15 mouse cellular contexts compared by ENCODE assay signal in genomic region chr8:127175160-127175836, GRCm38 (mm10).
"Had no signal": no experiment of that assay in that cellular context is flagged by ENCODE, and none has a peak within 500 bp of the region (broad histone marks: within the 10 kb centered on the region; RNA-seq: fewer than 3 reads in every experiment).

No protein-coding gene starts in this region.

- H3K9me3 ChIP-seq: neural tube, embryonic 12.5 days; neural tube, embryonic 13.5 days; neural tube, embryonic 15.5 days; stomach, embryonic 15.5 days had no signal

- H3K4me1 ChIP-seq: neural tube, embryonic 12.5 days; neural tube, embryonic 13.5 days; neural tube, embryonic 15.5 days had no signal

- H3K4me3 ChIP-seq: neural tube, embryonic 12.5 days; neural tube, embryonic 13.5 days; neural tube, embryonic 15.5 days; stomach, embryonic 15.5 days had no signal

- DNase-seq: right cerebral cortex, postnatal 14 days; right cerebral cortex, postnatal 25 days; right cerebral cortex, postnatal 4 days; spleen, adult 18-20 months; thymus, adult 18-20 months; thymus, adult 2 months; thymus, postnatal 14 days; thymus, postnatal 25 days; thymus, postnatal 36 days; thymus, postnatal 4 days had no signal

- H3K9ac ChIP-seq: neural tube, embryonic 12.5 days; neural tube, embryonic 13.5 days; neural tube, embryonic 15.5 days; stomach, embryonic 15.5 days had no signal

- H3K27ac ChIP-seq: neural tube, embryonic 12.5 days; neural tube, embryonic 13.5 days; neural tube, embryonic 15.5 days; stomach, embryonic 15.5 days; stomach, postnatal 0 days had no signal

- H3K27me3 ChIP-seq: neural tube, embryonic 12.5 days; neural tube, embryonic 13.5 days; neural tube, embryonic 15.5 days; stomach, embryonic 15.5 days had no signal

- H3K4me2 ChIP-seq: neural tube, embryonic 12.5 days; neural tube, embryonic 13.5 days; neural tube, embryonic 15.5 days; stomach, embryonic 15.5 days had no signal

- H3K36me3 ChIP-seq: neural tube, embryonic 12.5 days; neural tube, embryonic 13.5 days; neural tube, embryonic 15.5 days; stomach, embryonic 15.5 days had no signal
